8 mouse cellular contexts compared by ENCODE assay signal in the genomic region with DNA sequence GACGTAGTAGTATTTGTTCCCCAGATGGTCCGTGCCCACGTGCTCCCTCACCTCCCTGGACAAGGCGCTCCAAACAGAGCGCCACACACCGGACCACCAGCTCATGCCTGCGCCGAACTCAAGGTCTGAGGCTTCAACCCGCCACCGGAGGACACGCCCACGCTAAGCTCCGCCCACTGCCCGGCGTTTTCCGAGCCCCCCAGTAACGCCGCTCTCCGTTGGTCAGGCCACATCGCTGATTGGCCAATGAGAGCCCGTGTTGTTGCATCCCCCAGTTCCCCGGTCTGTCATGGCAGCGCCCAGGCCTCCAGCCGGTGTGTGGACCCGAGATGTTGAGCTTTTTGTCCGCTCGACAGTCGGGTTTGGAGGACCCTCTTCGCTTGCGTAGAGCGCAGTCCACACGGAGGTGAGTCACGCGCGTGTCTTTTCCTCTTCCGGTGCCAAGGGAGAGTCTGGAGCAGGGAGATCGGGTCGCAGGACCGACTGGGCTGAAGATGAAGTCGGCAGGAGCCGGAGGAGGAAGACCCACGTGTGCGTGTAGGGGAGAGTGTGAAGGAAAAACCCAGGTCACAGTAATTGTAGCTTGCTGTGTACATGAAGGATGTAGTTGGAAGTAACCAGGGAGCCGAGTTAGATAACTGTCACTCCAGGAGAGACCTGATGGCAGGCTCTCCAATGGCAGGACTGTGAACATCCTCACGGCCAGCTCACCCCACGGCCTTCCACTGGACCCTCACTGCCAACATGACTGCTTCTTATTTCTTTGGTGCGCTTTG. TPM values are rescaled to one million over a fixed set of nuclear protein-coding genes. Genes with fewer than 3 reads are reported as not detected.
DNase-seq lines count a peak whose midpoint lies in the region; ATAC-seq and TF ChIP-seq lines count a peak whose summit lies in the region.

A gene (minus strand): TSS at position 159 of the 776 bp plus-strand sequence.
A gene (plus strand): TSS at position 267 of the 776 bp plus-strand sequence.

- H3K4me1 ChIP-seq in MEL (ENCODE audit: control insufficient read depth in 1 of 2, insufficient read depth in 2 of 2, low read length in 2 of 2) = peaks cover 1 to 4% of the 10 kb centered on the region in 2 experiments; a peak in 1 of 4 replicates
- peaks cover 13% of the 10 kb centered on the region; the same call in 1 of the 2 replicates for H3K4me1 ChIP-seq in cerebellum, adult 2 months (ENCODE audit: control insufficient read depth, insufficient read depth, low read length)
- no peaks in the 10 kb centered on the region for H3K4me1 ChIP-seq in forebrain, postnatal 0 days (ENCODE audit: insufficient read depth)
- peaks cover 15% of the 10 kb centered on the region for H3K4me1 ChIP-seq in lung, embryonic 15.5 days

- peak within 1 kb of the TSS; percentile 17 for H3K27ac ChIP-seq in MEL (ENCODE audit: control insufficient read depth, low read depth, low read length)
- no peak within 1 kb of the TSS for H3K27ac ChIP-seq in cerebellum, adult 2 months (ENCODE audit: insufficient read depth, low read length)
- peak within 1 kb of the TSS; percentile 60 for H3K27ac ChIP-seq in forebrain, postnatal 0 days (ENCODE audit: low read depth, low read length)
- H3K27ac ChIP-seq in lung, embryonic 15.5 days = no peak within 1 kb of the TSS

- H3K79me2 ChIP-seq in MEL (ENCODE audit: control insufficient read depth, insufficient read depth, low read length, poor library complexity) = peaks cover 43% of the 10 kb centered on the region

- H3K4me2 ChIP-seq in forebrain, postnatal 0 days (ENCODE audit: low read depth) = peak within 1 kb of the TSS; percentile 92
- H3K4me2 ChIP-seq in lung, embryonic 15.5 days = peak within 1 kb of the TSS; percentile 93

- H3K27me3 ChIP-seq in MEL (ENCODE audit: control insufficient read depth in 1 of 2, insufficient read depth in 2 of 2, low read length in 2 of 2) = no peaks in the 10 kb centered on the region
- H3K27me3 ChIP-seq in cerebellum, adult 2 months (ENCODE audit: control insufficient read depth, insufficient read depth, low read length) = no peaks in the 10 kb centered on the region
- H3K27me3 ChIP-seq in forebrain, postnatal 0 days (ENCODE audit: insufficient read depth, low read length) = no peaks in the 10 kb centered on the region
- no peaks in the 10 kb centered on the region for H3K27me3 ChIP-seq in lung, embryonic 15.5 days

- under 1% methylated on average over 47 of the region's 47 CpGs for WGBS in cerebellum, adult 2 months
- WGBS in forebrain, postnatal 0 days = 2% methylated on average over 47 of the region's 47 CpGs
- WGBS in lung, embryonic 15.5 days = under 1% methylated on average over 47 of the region's 47 CpGs

- peak in 1 of 2 experiments; percentile 19; a peak in 1 of 4 replicates for TF ChIP-seq EP300 in MEL (IDR thresholded peaks at IDR 0.05; ENCODE audit: low read depth in 1 of 2, low read length in 2 of 2)

- peak; percentile 72 to 88 for TF ChIP-seq POLR2A in MEL (IDR thresholded peaks at IDR 0.05; ENCODE audit: control insufficient read depth in 1 of 2, insufficient read depth in 1 of 2, low read depth in 1 of 2, low read length in 2 of 2, poor library complexity in 1 of 2)
- TF ChIP-seq POLR2A in cerebellum, adult 2 months (IDR thresholded peaks at IDR 0.05; ENCODE audit: borderline replicate concordance, insufficient read depth, low read length) = peak; percentile 58

- peak; percentile 95 for DNase-seq in MEL (ENCODE audit: low read depth, low spot score)
- peak; percentile 92 to 98 for DNase-seq in cerebellum, adult 2 months
- DNase-seq in forebrain, postnatal 0 days = peak; percentile 98
- peak; percentile 99 for DNase-seq in heart, postnatal 4 days
- DNase-seq in layer of hippocampus, adult 8-10 months (ENCODE audit: low spot score in 2 of 2) = peak; percentile 87 to 96
- peak; percentile 86 for DNase-seq in ovary, adult 18-20 months (ENCODE audit: low spot score)
- DNase-seq in thymus, postnatal 0 days (ENCODE audit: low spot score) = peak; percentile 96

- 0 out of 6 replicates have a peak, but pooled peaks of 1 of the 3 experiments have one; percentile 4 for TF ChIP-seq CTCF in MEL (IDR thresholded peaks at IDR 0.05 in 2 of 3, conservative IDR thresholded peaks at IDR 0.05 in 1 of 3; ENCODE audit: control insufficient read depth in 1 of 3, insufficient read depth in 1 of 3, low read depth in 2 of 3, low read length in 3 of 3, poor library complexity in 1 of 3, severe bottlenecking in 1 of 3)
- TF ChIP-seq CTCF in cerebellum, adult 2 months (IDR thresholded peaks at IDR 0.05; ENCODE audit: borderline replicate concordance, insufficient read depth, low read depth, low read length) = no peak
- TF ChIP-seq CTCF in forebrain, postnatal 0 days (IDR thresholded peaks at IDR 0.05; ENCODE audit: low read depth) = peak; percentile 31; the same call in 1 of the 2 replicates

- no peaks in the 10 kb centered on the region for H3K9me3 ChIP-seq in MEL (replicated peaks; ENCODE audit: insufficient read depth, low read length)
- H3K9me3 ChIP-seq in forebrain, postnatal 0 days (ENCODE audit: low read length) = no peaks in the 10 kb centered on the region
- no peaks in the 10 kb centered on the region for H3K9me3 ChIP-seq in lung, embryonic 15.5 days

- TF ChIP-seq RAD21 in MEL (IDR thresholded peaks at IDR 0.05; ENCODE audit: low read depth, low read length) = no peak

- ATAC-seq in forebrain, postnatal 0 days = peak; percentile 99
- ATAC-seq in lung, embryonic 15.5 days (ENCODE audit: borderline replicate concordance, extremely low read depth, low FRiP score, low TSS enrichment) = peak; percentile 99

- H3K36me3 ChIP-seq in MEL (ENCODE audit: control insufficient read depth in 1 of 2, insufficient read depth in 2 of 2, low read length in 2 of 2) = peaks cover 3 to 9% of the 10 kb centered on the region in 2 experiments
- peaks cover 4% of the 10 kb centered on the region for H3K36me3 ChIP-seq in forebrain, postnatal 0 days (ENCODE audit: insufficient read depth)
- H3K36me3 ChIP-seq in lung, embryonic 15.5 days = peaks cover 5% of the 10 kb centered on the region; the same call in 1 of the 2 replicates

- H3K9ac ChIP-seq in MEL (ENCODE audit: control insufficient read depth, low read depth, low read length, poor library complexity, severe bottlenecking) = peak within 1 kb of the TSS; percentile 83
- peak within 1 kb of the TSS; percentile 69 for H3K9ac ChIP-seq in forebrain, postnatal 0 days
- peak within 1 kb of the TSS; percentile 66 for H3K9ac ChIP-seq in lung, embryonic 15.5 days

- peak within 1 kb of the TSS; percentile 75 to 92 for H3K4me3 ChIP-seq in MEL (ENCODE audit: control insufficient read depth in 1 of 2, insufficient read depth in 1 of 2, low read depth in 2 of 2, low read length in 2 of 2)
- peak within 1 kb of the TSS; percentile 98 for H3K4me3 ChIP-seq in cerebellum, adult 2 months (replicated peaks; ENCODE audit: insufficient read depth, low read depth, low read length)
- H3K4me3 ChIP-seq in forebrain, postnatal 0 days (ENCODE audit: low read depth, low read length) = peak within 1 kb of the TSS; percentile 89
- H3K4me3 ChIP-seq in lung, embryonic 15.5 days = peak within 1 kb of the TSS; percentile 67

TF ChIP-seq in MEL, 35 proteins besides CTCF, POLR2A, EP300 and RAD21 (continues in another document):
- TF ChIP-seq MAX (IDR thresholded peaks at IDR 0.05; ENCODE audit: low read length) (peak; percentile 89), SIN3A (IDR thresholded peaks at IDR 0.05; ENCODE audit: low read length) (peak; percentile 98), ZNF384 (IDR thresholded peaks at IDR 0.05; ENCODE audit: low read depth, low read length) (no peak), UBTF (IDR thresholded peaks at IDR 0.05; ENCODE audit: borderline replicate concordance, insufficient read depth, low read depth, low read length) (no peak), ELF1 (IDR thresholded peaks at IDR 0.05; ENCODE audit: low read depth, low read length) (0 out of 2 replicates have a peak, but pooled peaks have one; percentile 31), NELFE (IDR thresholded peaks at IDR 0.05; ENCODE audit: low read depth, low read length) (peak; percentile 85), POLR2AphosphoS5 (IDR thresholded peaks at IDR 0.05; ENCODE audit: borderline replicate concordance, low read depth, low read length) (no peak), E2F4 (IDR thresholded peaks at IDR 0.05; ENCODE audit: borderline replicate concordance, low read depth, low read length) (no peak), GATA1 (IDR thresholded peaks at IDR 0.05; ENCODE audit: low read depth, low read length) (no peak), TAL1 (IDR thresholded peaks at IDR 0.05; ENCODE audit: low read length) (no peak), KAT2A (conservative IDR thresholded peaks at IDR 0.05; ENCODE audit: low read depth, low read length) (peak; percentile 70; the same call in 1 of the 2 replicates), HCFC1 (IDR thresholded peaks at IDR 0.05; ENCODE audit: low read depth, low read length) (peak; percentile 89), MAZ (IDR thresholded peaks at IDR 0.05; ENCODE audit: low read depth, low read length) (no peak)

RNA-seq across cellular contexts. Expression of the first gene that starts in this region (rescaled TPM):
- 43.7 and 50.9 TPM in 2 replicates for total RNA-seq in MEL (2012; rRNA removed)
- polyA plus RNA-seq in MEL (2012; ENCODE audit: insufficient read depth in 1 of 2, insufficient read length in 2 of 2, low read depth in 1 of 2, low replicate concordance in 2 of 2, missing spikeins in 1 of 2) = 10 to 100 TPM in 1 of 2 experiments, not detected in 1; 76.0 TPM
- 46.0 and 62.4 TPM in 2 replicates for polyA plus RNA-seq in cerebellum, adult 2 months (2012; rRNA removed)
- 22.1 and 28.1 TPM in 2 replicates for total RNA-seq in forebrain, postnatal 0 days (2014; rRNA removed)
- 84.1 and 103 TPM in 2 replicates for polyA plus RNA-seq in forebrain, postnatal 0 days (2015; fragmentation: Nextera tagmentation; extraction: Ambion mirVana)
- total RNA-seq in heart, postnatal 4 days (2021) = 10 to 100 TPM; 23.4 to 23.9 TPM
- 10 to 100 TPM; 16.1 to 21.8 (median 19.8) TPM for total RNA-seq in layer of hippocampus, adult 8-10 months (2022)
- polyA plus RNA-seq in lung, embryonic 15.5 days (2015; fragmentation: Nextera tagmentation; extraction: Ambion mirVana) = 62.1 and 64.5 TPM in 2 replicates
- 44.3 and 53.6 TPM in 2 replicates for polyA plus RNA-seq in thymus, postnatal 0 days (2015; fragmentation: Nextera tagmentation; extraction: Ambion mirVana)

RNA-seq across cellular contexts. Expression of the second gene that starts in this region (rescaled TPM):
- total RNA-seq in MEL (2012; rRNA removed) = 20.3 and 22.2 TPM in 2 replicates
- polyA plus RNA-seq in MEL (2012; ENCODE audit: insufficient read depth in 1 of 2, insufficient read length in 2 of 2, low read depth in 1 of 2, low replicate concordance in 2 of 2, missing spikeins in 1 of 2) = 10 to 100 TPM in 1 of 2 experiments, not detected in 1; 15.9 TPM
- polyA plus RNA-seq in cerebellum, adult 2 months (2012; rRNA removed) = 19.6 and 20.2 TPM in 2 replicates
- 38.3 and 42.3 TPM in 2 replicates for total RNA-seq in forebrain, postnatal 0 days (2014; rRNA removed)
- 28.4 and 31.1 TPM in 2 replicates for polyA plus RNA-seq in forebrain, postnatal 0 days (2015; fragmentation: Nextera tagmentation; extraction: Ambion mirVana)
- 10 to 100 TPM; 15.5 to 18.3 TPM for total RNA-seq in heart, postnatal 4 days (2021)
- 10 to 100 TPM; 15.3 to 19.8 (median 16.2) TPM for total RNA-seq in layer of hippocampus, adult 8-10 months (2022)
- polyA plus RNA-seq in lung, embryonic 15.5 days (2015; fragmentation: Nextera tagmentation; extraction: Ambion mirVana) = 16.5 and 17.4 TPM in 2 replicates
- polyA plus RNA-seq in thymus, postnatal 0 days (2015; fragmentation: Nextera tagmentation; extraction: Ambion mirVana) = 16.6 and 18.2 TPM in 2 replicates

Comparison
In these comparisons a context has a peak if more than half of its experiments do, and no peak if none do; other contexts are left out.
1. H3K27ac ChIP-seq: peak in MEL (single experiment) and forebrain, postnatal 0 days (single experiment); none in cerebellum, adult 2 months (single experiment) and lung, embryonic 15.5 days (single experiment).
2. Peak in every context shown above with its lines, with median percentiles within 50 percentile points of each other: DNase-seq, H3K4me3 ChIP-seq and H3K9ac ChIP-seq.